Mouse (Mus musculus): ENCODE data around the gene Nubpl. TPM values are rescaled to one million over a fixed set of nuclear protein-coding genes. Genes with fewer than 3 reads are reported as not detected.

Nubpl gene
- polyA plus RNA-seq, 1 experiment from 2014 or later = 9.0 TPM

- Histone ChIP-seq H3K27me3 (no peaks in the 10 kb centered on the region), H3K4me1 (replicated peaks) (peaks cover 6% of the 10 kb centered on the region; the same call in 1 of the 2 replicates)
- no peak for ATAC-seq (replicated peaks; ENCODE audit: insufficient number of reproducible peaks, insufficient read depth, low FRiP score, low read depth)
Measured at GRCm38 (mm10) chr12:52293931-52294330, 196.4 kb downstream of the Nubpl start.

GRCm38 (mm10) chr12:52297988-52298387 is 200.5 kb downstream of the Nubpl start:
- Histone ChIP-seq H3K4me2 (no peak overlapping the region), H3K27ac (no peak overlapping the region), H3K9me3 (replicated peaks) (no peaks in the 10 kb centered on the region), H3K36me3 (no peaks in the 10 kb centered on the region), H3K4me1 (replicated peaks) (no peaks in the 10 kb centered on the region), H3K27me3 (no peaks in the 10 kb centered on the region), H3K4me3 (no peak overlapping the region), H3K9ac (no peak overlapping the region)
- no peak for ATAC-seq (replicated peaks; ENCODE audit: insufficient number of reproducible peaks, insufficient read depth, low FRiP score, low read depth)
- 68% methylated on average over 2 of the region's 2 CpGs for WGBS

More at GRCm38 (mm10) chr12:52293931-52294330, 196.4 kb downstream of the Nubpl start:
- Histone ChIP-seq H3K4me2 (no peak overlapping the region), H3K36me3 (no peaks in the 10 kb centered on the region), H3K4me3 (no peak overlapping the region), H3K9ac (no peak overlapping the region), H3K27ac (no peak overlapping the region), H3K9me3 (replicated peaks) (no peaks in the 10 kb centered on the region)
- 84% methylated on average over 2 of the region's 2 CpGs for WGBS

GRCm38 (mm10) chr12:52298683-52299082 is 201.1 kb downstream of the Nubpl start:
- H3K9ac ChIP-seq = no peak overlapping the region
- 44% methylated on average over 1 of the region's 1 CpGs for WGBS
- ATAC-seq (replicated peaks; ENCODE audit: insufficient number of reproducible peaks, insufficient read depth, low FRiP score, low read depth) = no peak

GRCm38 (mm10) chr12:52302961-52303360 is 205.4 kb downstream of the Nubpl start:
- no peak for ATAC-seq (replicated peaks; ENCODE audit: insufficient number of reproducible peaks, insufficient read depth, low FRiP score, low read depth)
- no peak overlapping the region for H3K9ac ChIP-seq
- no peaks in the 10 kb centered on the region for H3K4me1 ChIP-seq (replicated peaks)
- H3K27me3 ChIP-seq = no peaks in the 10 kb centered on the region
- H3K4me3 ChIP-seq = no peak overlapping the region
- H3K9me3 ChIP-seq (replicated peaks) = no peaks in the 10 kb centered on the region
- no peak overlapping the region for H3K27ac ChIP-seq
- H3K4me2 ChIP-seq = no peak overlapping the region
- no peaks in the 10 kb centered on the region for H3K36me3 ChIP-seq
- WGBS = 77% methylated on average over 2 of the region's 2 CpGs

More at GRCm38 (mm10) chr12:52298683-52299082, 201.1 kb downstream of the Nubpl start:
- Histone ChIP-seq H3K36me3 (no peaks in the 10 kb centered on the region), H3K4me2 (no peak overlapping the region), H3K27me3 (no peaks in the 10 kb centered on the region), H3K4me1 (replicated peaks) (no peaks in the 10 kb centered on the region), H3K9me3 (replicated peaks) (no peaks in the 10 kb centered on the region), H3K27ac (no peak overlapping the region), H3K4me3 (no peak overlapping the region)

- Histone ChIP-seq H3K4me3 (no peak overlapping the region), H3K9me3 (replicated peaks) (no peaks in the 10 kb centered on the region), H3K36me3 (no peaks in the 10 kb centered on the region), H3K27ac (no peak overlapping the region), H3K9ac (no peak overlapping the region), H3K27me3 (no peaks in the 10 kb centered on the region), H3K4me2 (no peak overlapping the region), H3K4me1 (replicated peaks) (no peaks in the 10 kb centered on the region)
- WGBS = 74% methylated on average over 7 of the region's 7 CpGs
- ATAC-seq (replicated peaks; ENCODE audit: insufficient number of reproducible peaks, insufficient read depth, low FRiP score, low read depth) = no peak
Measured at GRCm38 (mm10) chr12:52306348-52306747, 208.8 kb downstream of the Nubpl start.

GRCm38 (mm10) chr12:52307331-52307982 is 209.9 kb downstream of the Nubpl start:
- no peaks in the 10 kb centered on the region for H3K4me1 ChIP-seq (replicated peaks)
- no peaks in the 10 kb centered on the region for H3K36me3 ChIP-seq
- H3K9me3 ChIP-seq (replicated peaks) = no peaks in the 10 kb centered on the region
- no peak overlapping the region for H3K9ac ChIP-seq
- ATAC-seq (replicated peaks; ENCODE audit: insufficient number of reproducible peaks, insufficient read depth, low FRiP score, low read depth) = no peak
- H3K4me3 ChIP-seq = no peak overlapping the region
- 75% methylated on average over 10 of the region's 10 CpGs for WGBS
- no peak overlapping the region for H3K4me2 ChIP-seq
- no peaks in the 10 kb centered on the region for H3K27me3 ChIP-seq
- H3K27ac ChIP-seq = no peak overlapping the region

- 82% methylated on average over 7 of the region's 7 CpGs for WGBS
Measured at GRCm38 (mm10) chr12:52308628-52309027, 211.1 kb downstream of the Nubpl start.

GRCm38 (mm10) chr12:52314818-52315217 is 217.3 kb downstream of the Nubpl start:
- no peak for ATAC-seq (replicated peaks; ENCODE audit: insufficient number of reproducible peaks, insufficient read depth, low FRiP score, low read depth)
- WGBS = 84% methylated on average over 3 of the region's 3 CpGs

More at GRCm38 (mm10) chr12:52308628-52309027, 211.1 kb downstream of the Nubpl start:
- no peaks in the 10 kb centered on the region for H3K27me3 ChIP-seq
- no peak for ATAC-seq (replicated peaks; ENCODE audit: insufficient number of reproducible peaks, insufficient read depth, low FRiP score, low read depth)
- H3K4me2 ChIP-seq = no peak overlapping the region
- H3K9me3 ChIP-seq (replicated peaks) = no peaks in the 10 kb centered on the region
- no peaks in the 10 kb centered on the region for H3K4me1 ChIP-seq (replicated peaks)
- H3K27ac ChIP-seq = no peak overlapping the region
- H3K36me3 ChIP-seq = no peaks in the 10 kb centered on the region
- no peak overlapping the region for H3K4me3 ChIP-seq
- H3K9ac ChIP-seq = no peak overlapping the region

GRCm38 (mm10) chr12:52317635-52318034 is 220.1 kb downstream of the Nubpl start:
- Histone ChIP-seq H3K4me2 (no peak overlapping the region), H3K4me3 (no peak overlapping the region), H3K27ac (no peak overlapping the region), H3K4me1 (replicated peaks) (no peaks in the 10 kb centered on the region), H3K36me3 (no peaks in the 10 kb centered on the region), H3K27me3 (no peaks in the 10 kb centered on the region), H3K9me3 (replicated peaks) (no peaks in the 10 kb centered on the region), H3K9ac (no peak overlapping the region)
- no peak for ATAC-seq (replicated peaks; ENCODE audit: insufficient number of reproducible peaks, insufficient read depth, low FRiP score, low read depth)
- 67% methylated on average over 6 of the region's 6 CpGs for WGBS

More at GRCm38 (mm10) chr12:52314818-52315217, 217.3 kb downstream of the Nubpl start:
- no peaks in the 10 kb centered on the region for H3K9me3 ChIP-seq (replicated peaks)
- H3K9ac ChIP-seq = no peak overlapping the region
- no peak overlapping the region for H3K27ac ChIP-seq
- no peaks in the 10 kb centered on the region for H3K27me3 ChIP-seq
- H3K4me2 ChIP-seq = no peak overlapping the region
- no peaks in the 10 kb centered on the region for H3K4me1 ChIP-seq (replicated peaks)
- no peaks in the 10 kb centered on the region for H3K36me3 ChIP-seq
- no peak overlapping the region for H3K4me3 ChIP-seq

GRCm38 (mm10) chr12:52318426-52318825 is 220.9 kb downstream of the Nubpl start:
- Histone ChIP-seq H3K36me3 (no peaks in the 10 kb centered on the region), H3K9ac (no peak overlapping the region), H3K9me3 (replicated peaks) (no peaks in the 10 kb centered on the region), H3K27ac (no peak overlapping the region), H3K4me3 (no peak overlapping the region), H3K4me1 (replicated peaks) (no peaks in the 10 kb centered on the region), H3K4me2 (no peak overlapping the region), H3K27me3 (no peaks in the 10 kb centered on the region)
- no peak for ATAC-seq (replicated peaks; ENCODE audit: insufficient number of reproducible peaks, insufficient read depth, low FRiP score, low read depth)
- 81% methylated on average over 9 of the region's 9 CpGs for WGBS

- Histone ChIP-seq H3K4me3 (no peak overlapping the region), H3K9ac (no peak overlapping the region), H3K27me3 (no peaks in the 10 kb centered on the region), H3K4me1 (replicated peaks) (no peaks in the 10 kb centered on the region), H3K4me2 (no peak overlapping the region), H3K9me3 (replicated peaks) (no peaks in the 10 kb centered on the region), H3K27ac (no peak overlapping the region), H3K36me3 (no peaks in the 10 kb centered on the region)
- WGBS = 90% methylated on average over 6 of the region's 6 CpGs
- no peak for ATAC-seq (replicated peaks; ENCODE audit: insufficient number of reproducible peaks, insufficient read depth, low FRiP score, low read depth)
Measured at GRCm38 (mm10) chr12:52319156-52319555, 221.6 kb downstream of the Nubpl start.

GRCm38 (mm10) chr12:52328488-52328887 is 231.0 kb downstream of the Nubpl start:
- H3K27me3 ChIP-seq = no peaks in the 10 kb centered on the region
- H3K9ac ChIP-seq = no peak overlapping the region
- H3K4me3 ChIP-seq = no peak overlapping the region
- no peaks in the 10 kb centered on the region for H3K9me3 ChIP-seq (replicated peaks)
- no peak overlapping the region for H3K27ac ChIP-seq
- H3K36me3 ChIP-seq = no peaks in the 10 kb centered on the region
- H3K4me2 ChIP-seq = no peak overlapping the region
- no peak for ATAC-seq (replicated peaks; ENCODE audit: insufficient number of reproducible peaks, insufficient read depth, low FRiP score, low read depth)
- no peaks in the 10 kb centered on the region for H3K4me1 ChIP-seq (replicated peaks)
- WGBS = 82% methylated on average over 4 of the region's 4 CpGs
